ENCODE assay signal across 19 mouse cellular contexts in the genomic region with DNA sequence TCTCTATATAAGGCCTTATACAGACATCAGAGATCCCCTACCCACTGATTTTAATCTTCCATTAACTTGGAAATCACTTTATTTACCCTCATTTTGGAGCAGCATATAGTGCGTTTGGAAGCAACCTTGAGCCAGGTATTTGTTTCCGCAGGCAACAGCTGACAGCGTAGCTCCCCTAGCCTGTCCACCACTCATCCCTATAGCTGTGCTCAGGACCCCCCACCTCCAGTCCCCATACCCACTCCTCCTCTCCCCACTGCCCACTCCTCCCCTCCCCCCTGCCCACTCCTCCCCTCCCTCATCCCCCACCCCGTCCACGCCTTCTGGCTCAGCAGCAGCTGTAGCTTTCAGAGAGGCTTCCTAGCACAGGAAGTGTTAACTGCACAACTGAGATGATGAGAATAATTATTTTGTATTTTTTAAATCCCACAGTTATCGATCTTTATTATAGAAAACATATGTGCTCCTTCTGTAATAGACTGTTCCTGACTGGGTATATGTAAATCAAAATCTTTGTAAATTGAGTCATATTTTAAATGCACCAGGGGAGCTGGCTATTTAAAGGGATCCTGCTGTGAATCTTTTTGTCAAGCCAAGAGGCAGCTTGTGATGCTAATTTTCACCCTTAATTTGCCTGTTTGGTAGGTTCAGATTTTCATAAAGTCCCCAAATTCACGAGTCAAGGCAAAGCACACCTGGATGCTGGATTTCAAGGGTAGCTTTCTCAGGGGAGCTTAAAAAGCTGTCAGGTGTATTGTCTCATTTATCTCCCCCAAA.
A peak's percentile ranks its signal among the peaks of the same experiment; 100 is the strongest.
DNase-seq lines count a peak whose midpoint lies in the region; ATAC-seq lines count a peak whose summit lies in the region.
"Had no signal": no experiment of that assay in that cellular context is flagged by ENCODE, and none has a peak within 500 bp of the region (broad histone marks: within the 10 kb centered on the region; RNA-seq: fewer than 3 reads in every experiment).

No protein-coding gene starts in this region.

- WGBS in forebrain, embryonic 11.5 days = 48% methylated on average over 7 of the region's 7 CpGs
- WGBS in forebrain, embryonic 10.5 days = 52% methylated on average over 7 of the region's 7 CpGs
- WGBS in forebrain, embryonic 13.5 days = 39% methylated on average over 7 of the region's 7 CpGs
- WGBS in hindbrain, embryonic 16.5 days = 38% methylated on average over 7 of the region's 7 CpGs

- no peaks in the 10 kb centered on the region for H3K9me3 ChIP-seq in forebrain, embryonic 11.5 days (ENCODE audit: control insufficient read depth, low read length)
- no peaks in the 10 kb centered on the region for H3K9me3 ChIP-seq in forebrain, embryonic 10.5 days
- H3K9me3 ChIP-seq in forebrain, embryonic 13.5 days (replicated peaks) = no peaks in the 10 kb centered on the region
- no peaks in the 10 kb centered on the region for H3K9me3 ChIP-seq in hindbrain, embryonic 16.5 days (ENCODE audit: control insufficient read depth, low read length)
- H3K9me3 ChIP-seq: embryonic facial prominence, embryonic 10.5 days; hindbrain, embryonic 15.5 days; limb, embryonic 15.5 days had no signal

- peak; percentile 60 for ATAC-seq in forebrain, embryonic 11.5 days (replicated peaks; ENCODE audit: low FRiP score)
- peak; percentile 48; the same call in 1 of the 2 replicates for ATAC-seq in forebrain, embryonic 13.5 days
- peak; percentile 41 for ATAC-seq in hindbrain, embryonic 16.5 days

- no peak overlapping the region for H3K4me3 ChIP-seq in forebrain, embryonic 11.5 days (ENCODE audit: low read depth, low read length)
- no peak overlapping the region for H3K4me3 ChIP-seq in forebrain, embryonic 10.5 days
- H3K4me3 ChIP-seq in forebrain, embryonic 13.5 days = no peak overlapping the region
- H3K4me3 ChIP-seq in hindbrain, embryonic 16.5 days (ENCODE audit: low read length) = no peak overlapping the region
- H3K4me3 ChIP-seq: embryonic facial prominence, embryonic 10.5 days; hindbrain, embryonic 15.5 days; limb, embryonic 15.5 days had no signal

- no peak overlapping the region for H3K9ac ChIP-seq in forebrain, embryonic 11.5 days (ENCODE audit: low read length)
- no peak overlapping the region for H3K9ac ChIP-seq in forebrain, embryonic 13.5 days
- no peak overlapping the region for H3K9ac ChIP-seq in hindbrain, embryonic 16.5 days (ENCODE audit: low read depth, low read length)
- H3K9ac ChIP-seq: hindbrain, embryonic 15.5 days; limb, embryonic 15.5 days had no signal

- no peak overlapping the region for H3K4me2 ChIP-seq in forebrain, embryonic 11.5 days (ENCODE audit: low read depth, low read length, severe bottlenecking)
- H3K4me2 ChIP-seq in forebrain, embryonic 13.5 days = no peak overlapping the region
- no peak overlapping the region for H3K4me2 ChIP-seq in hindbrain, embryonic 16.5 days (ENCODE audit: low read length)
- H3K4me2 ChIP-seq: hindbrain, embryonic 15.5 days; limb, embryonic 15.5 days had no signal

- no peak overlapping the region for H3K27ac ChIP-seq in forebrain, embryonic 11.5 days (ENCODE audit: low read depth, low read length)
- H3K27ac ChIP-seq in forebrain, embryonic 10.5 days = no peak overlapping the region
- H3K27ac ChIP-seq in forebrain, embryonic 13.5 days = peak overlapping the region; percentile 57
- H3K27ac ChIP-seq in hindbrain, embryonic 16.5 days (ENCODE audit: low read depth, low read length) = no peak overlapping the region
- H3K27ac ChIP-seq: embryonic facial prominence, embryonic 10.5 days; hindbrain, embryonic 15.5 days; kidney, postnatal 0 days; limb, embryonic 15.5 days had no signal

- H3K36me3 ChIP-seq in forebrain, embryonic 11.5 days (ENCODE audit: control insufficient read depth, insufficient read depth, low read length) = no peaks in the 10 kb centered on the region
- H3K36me3 ChIP-seq in forebrain, embryonic 10.5 days (replicated peaks) = peaks cover 3% of the 10 kb centered on the region; the same call in 1 of the 2 replicates
- peaks cover 3% of the 10 kb centered on the region for H3K36me3 ChIP-seq in forebrain, embryonic 13.5 days (ENCODE audit: poor library complexity, severe bottlenecking)
- H3K36me3 ChIP-seq in hindbrain, embryonic 16.5 days (ENCODE audit: control insufficient read depth, insufficient read depth, low read length) = no peaks in the 10 kb centered on the region
- H3K36me3 ChIP-seq: embryonic facial prominence, embryonic 10.5 days; hindbrain, embryonic 15.5 days; limb, embryonic 15.5 days had no signal

- no peaks in the 10 kb centered on the region for H3K4me1 ChIP-seq in forebrain, embryonic 11.5 days (replicated peaks; ENCODE audit: control insufficient read depth, insufficient read depth, low read length)
- peaks cover 14% of the 10 kb centered on the region for H3K4me1 ChIP-seq in forebrain, embryonic 10.5 days
- H3K4me1 ChIP-seq in forebrain, embryonic 13.5 days = peaks cover 21% of the 10 kb centered on the region
- H3K4me1 ChIP-seq in hindbrain, embryonic 16.5 days (ENCODE audit: control insufficient read depth, insufficient read depth, low read depth, low read length) = peaks cover 7% of the 10 kb centered on the region; the same call in 1 of the 2 replicates
- H3K4me1 ChIP-seq: limb, embryonic 15.5 days had no signal

- no peak for DNase-seq in forebrain, embryonic 11.5 days (ENCODE audit: low spot score)
- no peak for DNase-seq in forebrain, embryonic 10.5 days (ENCODE audit: extremely low spot score, low spot score)
- DNase-seq in A20 (ENCODE audit: low read depth, low spot score) = peak; percentile 43
- no peak for DNase-seq in adrenal gland, postnatal 4 days (ENCODE audit: low spot score in 2 of 2)
- no peak for DNase-seq in lung, postnatal 14 days
- DNase-seq in adrenal gland, adult 8-10 months = no peak
- DNase-seq: cerebellum, postnatal 36 days; gastrocnemius, postnatal 25 days; kidney, adult 11 months; layer of hippocampus, adult 9-11 months; lung, adult 18-20 months; lung, postnatal 36 days; thymus, postnatal 4 days had no signal

- no peaks in the 10 kb centered on the region for H3K27me3 ChIP-seq in forebrain, embryonic 11.5 days (ENCODE audit: control insufficient read depth, insufficient read depth, low read length)
- no peaks in the 10 kb centered on the region for H3K27me3 ChIP-seq in forebrain, embryonic 10.5 days (ENCODE audit: poor library complexity, severe bottlenecking)
- H3K27me3 ChIP-seq in forebrain, embryonic 13.5 days = no peaks in the 10 kb centered on the region
- H3K27me3 ChIP-seq in hindbrain, embryonic 16.5 days (replicated peaks; ENCODE audit: control insufficient read depth, insufficient read depth, low read length) = no peaks in the 10 kb centered on the region; the same call in 1 of the 2 replicates
- H3K27me3 ChIP-seq: hindbrain, embryonic 15.5 days; limb, embryonic 15.5 days had no signal
